Mouse (Mus musculus): ENCODE results near the gene Cyp3a16. TPM values are rescaled to one million over a fixed set of nuclear protein-coding genes. Genes with fewer than 3 reads are reported as not detected.

Gene Cyp3a16
- not detected for polyA plus RNA-seq (2014; fragmentation: Illumina TruSeq; extraction: RNeasy Lipid Tissue Mini Kit (QIAGEN cat#74804); ENCODE audit: low read depth, low replicate concordance)

DNA sequence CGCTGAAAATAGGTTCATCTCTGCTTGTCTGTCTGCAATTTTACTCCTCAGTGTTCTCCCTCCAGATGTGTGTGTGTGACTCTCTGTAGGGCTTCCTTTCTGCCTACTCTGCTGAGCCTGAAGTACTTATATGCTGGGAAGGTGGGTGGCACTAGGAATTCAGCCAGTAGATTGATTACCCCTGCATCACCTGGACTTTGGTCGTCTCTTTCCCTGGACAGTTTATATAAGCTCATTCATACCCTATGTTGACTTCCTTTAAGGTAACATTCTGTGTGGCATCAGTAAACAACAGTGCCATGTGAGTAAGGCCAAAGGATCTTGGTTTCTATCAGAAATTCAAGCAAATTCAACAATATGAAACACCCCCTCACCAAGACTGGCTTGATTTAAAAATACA lies at the start of gene Cyp3a16:
Gene Cyp3a16, minus strand, starts transcription at position 101 of the 400 bp plus-strand sequence.

Other genes with a start within 250 kb of the Cyp3a16 start
- gene Zfp655, start 238.0 kb downstream of the Cyp3a16 start, polyA plus RNA-seq (2014; fragmentation: Illumina TruSeq; extraction: RNeasy Lipid Tissue Mini Kit (QIAGEN cat#74804); ENCODE audit: low read depth, low replicate concordance): 23.3 TPM
- 14.2 TPM for gene Zscan25, start 189.2 kb downstream of the Cyp3a16 start, polyA plus RNA-seq (2014; fragmentation: Illumina TruSeq; extraction: RNeasy Lipid Tissue Mini Kit (QIAGEN cat#74804); ENCODE audit: low read depth, low replicate concordance)
- gene Cyp3a57, start 124.4 kb downstream of the Cyp3a16 start, polyA plus RNA-seq (2014; fragmentation: Illumina TruSeq; extraction: RNeasy Lipid Tissue Mini Kit (QIAGEN cat#74804); ENCODE audit: low read depth, low replicate concordance): not detected
- not detected for gene Cyp3a41b, start 115.0 kb upstream of the Cyp3a16 start, polyA plus RNA-seq (2014; fragmentation: Illumina TruSeq; extraction: RNeasy Lipid Tissue Mini Kit (QIAGEN cat#74804); ENCODE audit: low read depth, low replicate concordance)

All from adipose tissue, adult 10 weeks (tissue).